Mouse (Mus musculus): ENCODE measurements around the gene Cobl. TPM values are rescaled to one million over a fixed set of nuclear protein-coding genes. Genes with fewer than 3 reads are reported as not detected.

Gene Cobl
- total RNA-seq, 2 experiments from 2014 or later = 127 to 128 TPM

DNA sequence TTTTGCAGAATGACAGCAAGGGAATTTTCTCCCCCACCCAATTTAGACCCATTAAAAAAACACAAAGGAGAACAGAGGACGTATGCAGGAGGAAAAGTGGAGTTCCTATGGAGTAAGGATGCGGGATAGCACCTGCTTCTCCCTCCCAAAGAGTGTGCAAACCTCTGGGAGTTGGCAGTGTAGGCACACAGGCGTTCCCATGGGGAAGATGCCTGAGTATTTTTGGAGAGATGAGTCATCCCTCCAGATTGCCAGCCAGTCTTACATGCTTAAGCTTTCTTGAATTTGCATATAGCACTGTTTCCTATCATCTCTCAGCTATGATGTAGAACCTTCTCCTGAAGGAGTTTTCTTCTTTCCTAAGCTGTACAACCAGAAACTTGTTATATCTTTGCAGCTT, 70.6 kb downstream of the Cobl start:
- DNase-seq (ENCODE audit: low spot score in 2 of 2) = peak; percentile 74 to 79

DNA sequence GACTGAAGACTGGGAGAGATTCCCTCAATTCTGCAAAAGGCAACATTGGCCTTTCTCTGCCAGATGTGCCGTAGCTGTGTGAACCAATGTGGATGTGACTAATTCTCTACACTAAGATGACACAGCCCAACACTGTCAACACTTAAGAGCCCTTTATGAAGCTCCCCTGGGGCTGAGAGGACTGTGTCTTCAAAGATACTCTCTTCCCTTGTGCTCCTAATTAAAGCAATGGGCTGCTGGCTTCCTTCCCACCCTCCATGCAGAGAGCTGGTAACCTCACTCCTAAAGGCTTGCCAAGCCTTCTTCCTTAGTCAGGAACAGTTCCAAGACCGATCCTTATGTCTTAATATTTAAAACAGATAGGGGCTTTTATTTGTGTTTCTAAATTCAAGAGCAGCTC, 79.9 kb downstream of the Cobl start:
- peak; percentile 48 to 49 for DNase-seq (ENCODE audit: low spot score in 2 of 2)

DNA sequence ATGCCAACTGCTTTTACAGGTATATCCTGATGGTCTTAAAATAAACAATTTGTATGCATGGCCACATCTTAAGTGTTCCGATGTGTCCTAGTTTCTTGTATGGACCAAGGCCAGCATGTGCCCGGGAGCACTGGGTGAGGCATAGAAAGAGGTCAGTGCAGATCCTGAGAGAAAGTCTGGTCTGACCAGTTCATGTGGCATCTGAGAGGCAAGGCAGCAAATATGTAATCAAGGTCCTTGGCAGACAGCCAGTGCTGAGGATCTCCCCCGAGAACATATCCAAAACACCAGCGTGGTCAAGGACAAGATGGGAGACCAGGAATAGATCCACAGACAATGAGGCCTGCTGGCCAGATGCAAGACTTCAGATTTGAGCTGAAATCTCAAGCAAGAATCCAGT, 81.8 kb downstream of the Cobl start:
- DNase-seq (ENCODE audit: low spot score in 2 of 2) = no peak

DNA sequence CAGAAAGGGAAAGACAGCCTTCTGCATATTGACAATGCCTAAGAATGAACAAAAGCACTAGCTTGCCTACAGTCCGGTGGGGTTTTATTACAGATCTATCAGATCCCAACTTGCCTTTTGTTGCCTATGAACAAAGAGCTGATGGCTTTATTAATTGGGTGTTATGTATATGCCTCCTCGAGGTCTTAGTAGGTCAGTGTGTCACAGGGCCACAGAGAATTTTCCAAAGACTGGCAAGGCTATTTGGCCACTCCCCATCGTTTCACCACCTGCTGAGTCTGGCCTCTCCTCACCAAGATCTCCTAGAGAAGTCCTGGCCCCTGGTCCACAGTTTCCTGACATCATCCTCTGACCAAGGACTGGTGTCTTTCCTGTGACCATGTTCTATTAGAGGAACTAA, 83.7 kb downstream of the Cobl start:
- DNase-seq (ENCODE audit: low spot score in 2 of 2) = no peak

DNA sequence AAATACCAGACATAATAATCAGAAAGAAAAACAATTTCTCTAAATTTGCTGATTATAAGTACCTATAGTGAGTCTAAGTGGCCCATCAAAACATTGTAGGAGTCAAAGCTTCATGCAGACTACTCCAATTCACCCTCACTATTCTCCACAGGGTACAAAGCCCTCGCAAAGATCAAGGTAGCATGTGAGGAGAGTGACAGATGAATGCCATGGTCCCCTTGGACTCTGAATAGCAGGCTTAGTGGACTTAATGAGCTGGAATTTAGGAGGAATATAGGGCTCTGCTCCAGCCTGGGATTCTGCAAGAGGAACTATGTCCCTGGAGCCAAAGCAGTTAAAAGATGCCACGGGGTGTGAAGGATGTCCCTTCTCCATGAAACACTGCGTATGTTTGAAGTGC, 88.1 kb downstream of the Cobl start:
- no peak for DNase-seq (ENCODE audit: low spot score in 2 of 2)

DNA sequence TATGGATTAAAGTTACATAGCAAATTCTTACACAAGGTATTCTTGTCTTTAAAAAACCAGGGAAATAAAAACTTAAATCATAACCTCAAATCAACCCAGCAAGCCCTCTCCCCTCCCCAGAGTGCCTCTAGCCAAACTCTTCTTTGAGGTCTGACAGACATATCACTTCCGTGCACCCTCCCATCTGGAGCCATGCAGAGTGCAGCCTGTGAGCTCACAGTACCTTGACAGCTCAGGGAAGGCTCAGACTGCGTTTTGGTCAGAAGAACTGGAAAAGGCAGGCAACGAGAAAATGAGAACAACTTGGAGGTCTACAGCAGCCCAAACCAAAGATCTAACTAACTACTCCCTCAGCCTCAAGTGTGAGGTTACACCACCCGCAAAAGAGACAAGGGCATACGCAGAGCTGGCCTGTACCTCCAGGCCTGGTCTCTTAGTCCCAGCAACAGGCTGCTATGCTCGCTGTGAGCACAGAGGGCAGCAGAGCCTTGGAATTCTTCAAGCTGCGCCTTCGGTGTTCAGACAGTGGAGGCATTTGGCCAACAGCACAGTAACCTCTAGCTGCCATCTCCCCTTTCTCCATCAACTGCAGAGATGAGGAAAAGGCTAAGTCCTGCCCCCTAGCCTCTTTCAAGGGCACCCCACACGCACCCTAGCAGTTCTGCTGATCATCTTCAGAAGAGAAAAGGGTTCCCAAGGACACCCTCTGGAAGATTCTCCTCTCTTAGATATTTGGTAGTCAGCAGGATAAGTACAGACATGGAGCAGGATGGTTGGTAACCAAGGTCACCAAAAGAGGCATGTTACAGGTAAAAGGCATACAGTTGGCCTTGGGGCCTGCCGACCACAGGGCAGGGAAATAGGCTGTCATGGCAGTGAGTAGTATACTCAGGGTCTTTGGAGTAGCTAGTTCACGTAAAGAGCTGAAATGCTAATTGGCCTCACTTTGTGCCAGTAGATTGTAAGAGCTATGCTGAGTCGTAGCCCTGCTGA, 91.4 kb downstream of the Cobl start:
- DNase-seq (ENCODE audit: low spot score in 2 of 2) = peak; percentile 82 to 91

DNA sequence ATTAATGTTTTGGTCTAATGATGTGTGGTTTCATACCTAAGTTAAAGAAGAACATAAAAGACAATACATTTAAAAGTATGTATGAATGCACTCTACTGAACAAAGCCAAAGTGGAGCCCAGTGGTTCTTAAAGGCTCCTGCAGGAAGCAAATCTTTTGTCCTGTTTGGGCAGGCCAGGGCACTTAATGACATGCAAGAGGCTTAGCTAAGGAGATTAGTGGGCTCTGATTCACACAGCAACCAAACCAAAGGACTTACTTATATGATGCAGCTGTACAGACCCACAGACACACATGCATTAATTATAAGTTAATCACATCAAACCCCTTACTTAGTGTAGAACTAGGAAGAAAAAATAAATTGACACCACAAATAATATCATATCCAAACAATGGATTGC, 93.8 kb downstream of the Cobl start:
- no peak for DNase-seq (ENCODE audit: low spot score in 2 of 2)

DNA sequence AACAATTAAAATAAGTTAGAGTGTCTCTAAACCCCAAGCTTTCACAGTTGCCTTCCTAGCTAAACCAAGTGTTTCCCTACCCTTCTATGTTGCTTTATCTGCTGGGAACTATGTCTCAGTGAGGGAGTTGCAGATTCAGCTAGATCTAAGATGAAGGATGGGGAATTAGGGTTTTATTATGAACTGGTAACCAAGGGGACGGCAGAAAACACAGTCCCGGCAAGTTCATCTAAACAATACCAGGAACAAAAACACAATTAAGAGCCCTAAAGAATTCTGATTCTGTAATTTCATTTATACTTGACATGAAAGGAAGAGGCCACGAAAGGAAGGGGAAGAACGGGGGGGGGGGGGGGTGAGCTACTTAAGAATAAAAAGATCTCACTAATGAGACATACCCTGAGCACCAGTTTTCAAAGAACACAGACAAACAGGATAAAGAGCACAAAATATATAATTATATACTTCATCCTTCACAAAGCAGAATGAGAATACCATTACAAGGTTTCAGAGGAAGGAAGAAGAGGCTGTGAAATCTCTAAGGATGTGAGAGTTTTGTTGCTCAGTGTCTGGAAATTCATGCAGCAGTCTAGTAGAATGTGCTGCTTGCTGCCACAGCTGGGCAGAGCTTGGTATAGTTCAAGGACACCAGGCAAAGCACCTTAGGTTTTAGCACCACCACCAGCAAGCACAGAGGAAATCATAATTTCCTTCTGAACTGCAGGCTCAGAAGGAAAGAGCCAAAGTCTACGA, 97.2 kb downstream of the Cobl start:
- DNase-seq (ENCODE audit: low spot score in 2 of 2) = no peak

DNA sequence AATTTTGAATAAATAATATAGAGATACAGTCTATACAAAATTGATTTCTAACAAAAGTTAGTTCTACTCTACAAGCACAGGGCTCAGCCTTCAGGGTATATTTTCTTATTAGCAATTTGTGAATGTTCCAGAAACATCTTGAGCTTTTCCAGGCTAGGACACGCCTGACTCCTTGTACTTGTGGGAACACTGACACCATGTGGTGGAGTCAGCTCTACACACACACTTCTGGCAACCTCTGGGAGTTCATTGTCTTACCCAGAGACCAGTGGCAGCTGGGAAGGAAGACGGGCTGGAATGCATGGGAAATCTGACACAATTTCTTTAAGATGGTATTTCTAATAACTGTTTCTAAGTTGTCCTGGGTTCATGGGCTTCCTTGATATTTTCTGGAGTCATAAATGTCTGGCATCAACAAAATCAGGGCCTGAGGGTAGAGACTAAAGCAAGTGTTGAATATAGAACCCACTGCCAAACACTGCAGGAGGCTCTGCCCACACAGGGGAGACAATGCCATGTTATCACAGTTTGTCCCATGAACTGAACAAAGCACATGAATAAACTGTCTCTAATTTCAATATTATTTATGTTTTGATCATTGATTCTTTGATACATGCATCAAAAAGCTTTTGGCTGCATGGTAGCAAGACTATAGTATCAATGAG, 105.3 kb downstream of the Cobl start:
- DNase-seq (ENCODE audit: low spot score in 2 of 2) = peak; percentile 31 to 47

DNA sequence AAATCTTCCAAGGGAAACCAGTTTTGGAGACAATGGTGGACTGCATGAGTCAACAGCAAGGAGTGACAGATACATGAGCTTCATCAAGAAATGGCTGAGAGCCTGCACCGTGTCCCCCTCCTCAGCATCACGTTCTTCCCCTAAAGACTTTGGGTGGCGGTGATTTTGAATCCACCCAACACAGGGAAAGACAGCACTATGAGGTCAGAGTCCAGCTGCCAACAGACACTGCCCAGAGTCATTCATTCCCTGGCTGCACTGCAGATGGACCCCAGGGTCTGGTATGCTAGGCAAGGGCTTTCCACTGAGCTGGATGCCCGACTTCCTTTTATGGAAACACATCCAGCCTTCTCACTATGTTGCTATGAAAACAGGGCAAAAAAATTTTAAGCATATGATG, 106.2 kb downstream of the Cobl start:
- DNase-seq (ENCODE audit: low spot score in 2 of 2) = no peak

DNA sequence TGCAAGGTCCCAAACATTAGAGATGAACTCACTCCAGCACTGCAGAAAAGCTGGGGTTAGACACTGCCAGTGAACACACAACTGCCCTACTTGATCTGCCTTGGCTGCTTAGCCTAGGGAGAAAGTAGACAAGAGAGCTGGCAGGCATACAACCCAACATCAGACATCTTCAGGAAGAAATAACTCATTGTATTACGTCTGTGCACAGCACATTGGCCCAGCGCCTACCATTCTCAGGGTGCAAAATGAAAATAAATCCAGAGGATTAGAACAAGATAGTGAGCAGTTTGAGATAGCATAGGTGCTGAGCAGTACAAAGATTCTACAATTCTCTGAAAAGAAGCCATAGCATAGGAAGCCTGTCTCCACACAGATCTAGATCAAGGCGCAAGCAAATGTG, 109.1 kb downstream of the Cobl start:
- DNase-seq (ENCODE audit: low spot score in 2 of 2) = no peak

DNA sequence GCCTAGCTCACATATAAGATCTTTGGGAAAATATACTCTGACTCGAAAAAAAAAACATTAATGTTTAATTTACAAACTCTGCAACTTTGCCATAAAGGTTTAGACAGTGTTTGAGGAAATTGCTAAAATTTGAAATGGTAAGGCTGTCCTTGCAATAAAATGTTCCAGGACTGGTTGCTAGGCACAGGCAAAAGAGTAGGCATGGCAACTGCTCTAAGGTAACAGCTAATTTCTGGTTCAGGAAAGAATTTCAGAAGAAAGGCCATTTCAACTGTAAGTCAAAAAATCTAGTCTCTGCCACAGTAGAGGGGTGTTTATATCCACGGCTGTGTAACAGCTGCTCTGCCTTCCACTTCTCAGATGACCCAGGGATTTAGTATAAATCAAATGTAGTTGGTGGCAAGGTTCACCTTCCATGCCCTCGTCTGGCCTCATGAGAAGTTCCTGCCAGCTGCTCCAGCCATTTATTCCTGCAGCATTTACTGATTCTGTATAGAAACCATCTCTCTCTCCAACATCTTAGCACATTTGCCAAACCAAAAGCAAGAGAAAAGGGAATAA, 113.7 kb downstream of the Cobl start:
- no peak for DNase-seq (ENCODE audit: low spot score in 2 of 2)

DNA sequence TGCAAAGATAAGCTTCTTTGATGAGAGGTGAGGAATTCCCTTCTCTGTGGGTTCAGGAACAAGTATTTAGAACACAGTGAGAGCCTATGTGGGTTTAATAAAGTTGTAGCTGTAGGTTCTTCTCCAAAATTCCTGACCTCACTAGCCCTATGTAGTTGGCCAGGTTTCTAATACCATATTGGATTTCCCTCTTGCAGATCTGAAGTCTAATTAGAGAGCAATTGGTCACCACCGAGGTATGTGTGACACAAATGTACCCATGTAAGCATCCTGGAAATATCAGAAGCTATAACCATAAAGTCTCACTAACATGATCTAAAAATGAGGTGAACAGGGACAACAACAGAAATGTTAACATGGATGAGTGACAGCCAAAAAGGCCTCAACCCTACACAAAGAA, 114.7 kb downstream of the Cobl start:
- no peak for DNase-seq (ENCODE audit: low spot score in 2 of 2)

DNA sequence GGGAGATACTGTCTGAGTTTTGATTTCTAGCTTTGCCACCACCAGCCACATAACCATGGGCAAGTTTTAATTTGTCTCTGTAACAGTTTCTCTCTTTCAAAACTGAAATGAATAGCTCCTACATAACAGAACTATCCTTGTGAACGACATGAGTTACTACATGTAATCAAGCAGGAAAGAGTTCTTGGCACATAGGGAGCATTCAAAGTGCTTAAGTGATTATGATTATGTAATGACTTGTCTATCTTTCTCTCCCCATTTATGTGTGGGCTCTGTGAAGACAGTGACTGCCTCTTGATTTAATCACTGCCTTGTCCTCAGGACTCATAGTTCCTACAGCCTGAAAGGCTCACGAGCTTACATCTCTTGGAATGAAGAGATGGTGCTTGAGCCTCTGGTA, 118.3 kb downstream of the Cobl start:
- no peak for DNase-seq (ENCODE audit: low spot score in 2 of 2)

DNA sequence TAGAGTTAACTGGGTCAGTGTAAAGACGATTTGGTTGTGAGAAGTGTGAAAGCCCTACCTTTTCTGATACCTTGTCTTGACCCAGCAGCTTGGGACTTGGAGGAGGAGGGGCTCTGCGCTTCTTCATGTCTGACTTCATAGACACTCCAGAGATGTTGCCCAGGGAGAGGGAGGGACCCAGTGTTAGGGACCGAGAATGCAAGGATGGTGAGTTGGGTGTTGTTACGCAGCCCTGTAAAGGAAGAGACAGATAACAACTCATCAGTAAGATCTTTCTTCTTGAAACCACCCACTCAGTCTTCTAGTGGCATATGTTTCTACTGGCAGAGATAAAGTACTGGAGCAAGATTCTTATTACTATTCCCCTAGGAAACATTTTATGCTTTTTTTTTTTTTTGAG, 121.1 kb downstream of the Cobl start:
- peak; percentile 26 to 31 for DNase-seq (ENCODE audit: low spot score in 2 of 2)

DNA sequence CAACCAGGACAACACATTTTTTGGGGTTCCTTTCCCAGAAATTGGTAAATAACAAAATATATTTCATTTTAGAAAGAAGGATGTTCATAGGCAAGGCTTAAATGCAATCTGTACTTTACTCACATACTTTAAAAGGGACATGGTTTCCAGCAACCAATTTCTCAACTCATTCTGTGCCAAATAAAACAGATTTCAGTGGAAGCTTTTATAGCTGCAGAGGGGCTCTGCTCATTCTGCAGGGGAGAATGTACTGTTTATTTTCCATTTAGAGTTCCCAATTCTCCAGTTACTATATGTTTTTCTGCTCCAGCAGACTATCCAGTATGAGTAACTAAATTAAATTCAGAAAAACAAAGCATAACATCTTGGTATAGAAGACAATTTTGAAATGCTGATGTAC, 124.1 kb downstream of the Cobl start:
- no peak for DNase-seq (ENCODE audit: low spot score in 2 of 2)

DNA sequence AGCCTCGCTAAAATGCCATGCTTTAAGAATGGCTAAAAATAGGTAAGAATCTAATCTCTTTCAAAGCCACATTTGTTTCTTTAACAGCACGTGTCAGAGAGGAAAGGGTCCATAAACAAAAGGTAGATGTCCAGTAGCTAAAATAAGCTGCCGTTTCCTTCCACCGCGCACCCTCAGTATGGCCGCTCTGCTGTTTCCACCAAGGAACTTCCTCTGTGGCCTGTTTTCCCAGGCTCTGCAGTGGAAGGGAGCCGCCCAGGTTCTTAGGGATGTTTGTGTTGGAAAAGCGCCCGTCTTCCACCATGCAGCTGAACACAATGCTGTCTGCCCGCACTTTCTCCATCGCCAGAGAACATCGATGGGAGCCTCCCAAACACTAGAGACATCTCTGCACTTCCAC, 128.6 kb downstream of the Cobl start:
- DNase-seq (ENCODE audit: low spot score in 2 of 2) = no peak

DNA sequence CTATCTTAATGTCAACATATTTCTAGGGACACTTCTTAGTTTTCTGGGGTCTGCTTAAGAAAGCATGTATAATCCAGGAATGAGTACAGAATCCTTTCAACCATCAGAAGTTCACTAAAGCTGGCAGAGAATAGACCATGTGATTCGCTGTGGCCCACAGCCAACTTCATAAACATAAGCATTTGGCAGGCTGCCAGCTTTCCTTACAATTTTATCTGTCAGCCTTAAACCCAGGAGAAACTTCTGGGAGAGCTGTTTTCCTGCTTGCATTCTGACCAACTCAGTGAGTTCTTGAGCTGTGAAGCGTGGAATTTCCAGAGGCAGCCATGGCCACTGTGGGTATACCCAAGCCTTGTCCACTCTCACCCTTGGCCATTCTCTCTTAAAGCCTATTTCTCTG, 132.8 kb downstream of the Cobl start:
- peak; percentile 50 to 60 for DNase-seq (ENCODE audit: low spot score in 2 of 2)

DNA sequence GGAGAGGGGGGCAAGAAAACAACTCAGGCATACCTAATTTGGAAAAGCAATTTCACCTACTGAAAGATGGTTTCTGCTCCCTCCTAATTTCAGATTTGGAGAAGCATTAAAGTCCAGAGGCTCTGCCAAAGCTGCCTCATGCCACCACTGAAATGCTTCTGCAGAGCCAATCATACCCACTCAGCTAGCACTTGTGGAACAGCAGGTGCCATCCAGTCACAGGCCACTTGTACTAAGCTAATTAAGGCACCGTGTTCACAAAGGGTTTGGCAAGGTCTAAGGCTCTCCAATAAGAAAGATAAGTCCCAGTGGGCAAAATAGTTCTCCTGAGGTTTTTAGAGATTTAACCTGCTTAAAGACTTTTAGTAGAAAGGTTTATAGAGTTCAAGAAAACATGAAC, 143.3 kb downstream of the Cobl start:
- no peak for DNase-seq (ENCODE audit: low spot score in 2 of 2)

DNA sequence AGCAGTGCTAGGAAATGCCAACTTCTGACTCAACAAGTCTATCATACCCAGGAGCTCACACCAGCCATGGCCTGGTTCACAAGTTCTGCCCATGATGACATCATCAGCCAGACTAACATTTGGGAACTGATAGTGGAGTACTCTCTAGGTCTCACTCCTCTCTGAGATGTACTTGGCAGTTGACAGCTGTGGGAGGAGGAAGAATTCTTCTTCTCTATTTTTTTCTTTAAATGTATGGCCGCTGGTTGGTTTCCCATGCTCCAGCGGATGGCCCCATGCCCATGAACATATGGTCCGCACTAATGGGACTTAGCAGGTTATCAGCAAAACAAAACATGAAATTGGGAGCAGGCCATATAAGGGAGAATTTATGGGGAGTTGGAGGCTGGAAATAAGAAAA, 145.4 kb downstream of the Cobl start:
- DNase-seq (ENCODE audit: low spot score in 2 of 2) = no peak

DNA sequence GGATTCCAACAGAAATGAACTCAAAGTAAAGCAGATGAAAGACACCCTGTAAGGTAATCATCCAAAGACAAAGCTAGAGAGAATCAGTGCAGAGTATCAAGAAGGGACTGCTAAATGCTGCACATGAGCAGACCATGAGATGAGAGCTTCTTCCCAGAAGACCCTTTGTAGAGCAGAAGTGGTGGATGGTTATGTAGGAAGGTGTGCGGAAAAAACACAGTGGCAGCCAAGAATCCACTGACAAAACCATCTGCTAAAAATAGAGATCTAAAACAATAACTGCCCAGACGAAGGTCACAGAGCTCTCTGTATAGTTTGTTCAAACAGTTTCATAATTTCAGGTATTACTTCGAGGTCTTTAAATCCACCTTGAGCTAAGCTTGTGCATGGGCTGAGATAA, 149.1 kb downstream of the Cobl start:
- no peak for DNase-seq (ENCODE audit: low spot score in 2 of 2)
